Mouse (Mus musculus) G1E (cell line): ENCODE data around the gene Acot11.

ENCODE experiments used
- CTCF ChIP-seq: IDR thresholded peaks from 2 replicates; pipeline ENCODE4 v1.5.1; 2012; ENCODE audit warnings: low read depth, low read length, inconsistent platforms, mixed read lengths
- GATA1 ChIP-seq: IDR thresholded peaks from 2 replicates; pipeline ENCODE4 v1.6.1; 2012; ENCODE audit warnings: borderline replicate concordance, low read length, inconsistent platforms, mixed read lengths
- GATA2 ChIP-seq: IDR thresholded peaks from 2 replicates; pipeline ENCODE4 v1.6.1; 2012; ENCODE audit warnings: low read depth, low read length, inconsistent platforms, borderline replicate concordance
- POLR2AphosphoS5 ChIP-seq: IDR thresholded peaks from 2 replicates; pipeline ENCODE4 v1.6.1; 2012; ENCODE audit warnings: low read depth, low read length, inconsistent platforms; ENCODE audit not compliant: insufficient replicate concordance
- TAL1 ChIP-seq: conservative IDR thresholded peaks from 2 replicates; pipeline ENCODE4 v1.6.1; 2012; ENCODE audit warnings: low read depth, low read length, inconsistent platforms, mixed read lengths

DNA sequence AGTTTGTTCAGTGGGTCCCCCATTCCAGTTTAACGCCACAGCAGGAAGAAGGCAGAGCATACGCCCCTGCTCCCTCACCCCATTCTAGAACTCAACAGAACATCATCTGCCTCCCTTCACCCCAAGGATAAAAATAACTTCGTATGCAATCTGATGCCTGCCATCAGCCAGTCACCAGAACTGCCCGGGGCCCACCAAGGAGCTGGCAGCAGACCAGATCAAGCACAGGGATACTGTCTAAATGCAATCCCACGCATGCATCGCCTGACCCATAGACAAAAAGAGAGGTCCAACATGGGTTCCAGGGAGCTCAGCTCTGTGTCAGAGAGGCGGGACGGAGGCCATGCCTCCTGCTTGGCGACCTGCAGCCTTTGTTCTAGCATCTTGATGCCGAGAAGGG, 21.7 kb downstream of the Acot11 start:
- TF ChIP-seq CTCF (no peak), GATA1 (no peak), GATA2 (no peak), POLR2AphosphoS5 (no peak), TAL1 (no peak)
